Mouse (Mus musculus) left cerebral cortex, adult 11 months (tissue): Measurements from ENCODE around the gene Lpar1.

Experiments
- DNase-seq: peaks from one replicate; pipeline ENCODE4 v3.0.0; 2022; ENCODE audit warnings: low spot score

Gene Lpar1

GRCm38 (mm10) chr4:58553631-58554358, at the start of gene Lpar1:
Gene Lpar1, minus strand, starts transcription at chr4:58553898.
- DNase-seq, result no peak

- no peak for DNase-seq
Observed at GRCm38 (mm10) chr4:58585942-58586341, 32.2 kb upstream of the Lpar1 start.

- DNase-seq, result no peak
Observed at GRCm38 (mm10) chr4:58581191-58581590, 27.5 kb upstream of the Lpar1 start.

GRCm38 (mm10) chr4:58580516-58580915, 26.8 kb upstream of the Lpar1 start:
- no peak for DNase-seq

- DNase-seq, result no peak
Observed at GRCm38 (mm10) chr4:58580098-58580497, 26.4 kb upstream of the Lpar1 start.

GRCm38 (mm10) chr4:58578488-58578887, 24.8 kb upstream of the Lpar1 start:
- no peak for DNase-seq

GRCm38 (mm10) chr4:58577382-58578048, 23.8 kb upstream of the Lpar1 start:
- DNase-seq, result no peak

- no peak for DNase-seq
Observed at GRCm38 (mm10) chr4:58575831-58576230, 22.1 kb upstream of the Lpar1 start.

- no peak for DNase-seq
Observed at GRCm38 (mm10) chr4:58574024-58574423, 20.3 kb upstream of the Lpar1 start.

GRCm38 (mm10) chr4:58572446-58572845, 18.7 kb upstream of the Lpar1 start:
- DNase-seq, result no peak

GRCm38 (mm10) chr4:58571661-58572060, 18.0 kb upstream of the Lpar1 start:
- DNase-seq, result no peak

- DNase-seq, result no peak
Observed at GRCm38 (mm10) chr4:58571232-58571631, 17.5 kb upstream of the Lpar1 start.

GRCm38 (mm10) chr4:58568486-58568885, 14.8 kb upstream of the Lpar1 start:
- no peak for DNase-seq

GRCm38 (mm10) chr4:58562776-58563175, 9.1 kb upstream of the Lpar1 start:
- DNase-seq, result no peak

- no peak for DNase-seq
Observed at GRCm38 (mm10) chr4:58557001-58557400, 3.3 kb upstream of the Lpar1 start.

- no peak for DNase-seq
Observed at GRCm38 (mm10) chr4:58554359-58554838, 701 bp upstream of the Lpar1 start.

- DNase-seq, result no peak
Observed at GRCm38 (mm10) chr4:58552731-58553630, 717 bp downstream of the Lpar1 start.

GRCm38 (mm10) chr4:58552229-58552628, 1.5 kb downstream of the Lpar1 start:
- DNase-seq, result no peak

- DNase-seq, result no peak
Observed at GRCm38 (mm10) chr4:58551820-58552219, 1.9 kb downstream of the Lpar1 start.

- DNase-seq, result no peak
Observed at GRCm38 (mm10) chr4:58547725-58548124, 6.0 kb downstream of the Lpar1 start.

GRCm38 (mm10) chr4:58547273-58547565, 6.5 kb downstream of the Lpar1 start:
- no peak for DNase-seq

- DNase-seq, result no peak
Observed at GRCm38 (mm10) chr4:58546441-58547272, 7.0 kb downstream of the Lpar1 start.
